Mouse (Mus musculus): ENCODE measurements around the gene Nt5e. TPM values are rescaled to one million over a fixed set of nuclear protein-coding genes. Genes with fewer than 3 reads are reported as not detected.
A peak's percentile ranks its signal among the peaks of the same experiment; 100 is the strongest.

Gene Nt5e
- polyA plus RNA-seq, 1 experiment from 2014 or later = 4.3 TPM

- DNase-seq (ENCODE audit: low spot score) = no peak
- no peaks in the 10 kb centered on the region for H3K36me3 ChIP-seq (ENCODE audit: insufficient read depth, low read length)
- no peak overlapping the region for H3K9ac ChIP-seq (ENCODE audit: low read depth, low read length)
These were observed 25.7 kb downstream of the Nt5e start for GRCm38 (mm10) chr9:88352741-88353140.

GRCm38 (mm10) chr9:88353459-88353858 is 26.5 kb downstream of the Nt5e start:
- DNase-seq (ENCODE audit: low spot score) = no peak
- WGBS = 91% methylated on average over 7 of the region's 7 CpGs
- H3K4me1 ChIP-seq (replicated peaks; ENCODE audit: insufficient read depth, low read length) = no peaks in the 10 kb centered on the region
- H3K4me2 ChIP-seq (ENCODE audit: low read length) = no peak overlapping the region
- H3K36me3 ChIP-seq (ENCODE audit: insufficient read depth, low read length) = no peaks in the 10 kb centered on the region
- H3K27ac ChIP-seq = no peak overlapping the region
- H3K9me3 ChIP-seq (replicated peaks; ENCODE audit: low read length) = no peaks in the 10 kb centered on the region
- no peak for TF ChIP-seq CTCF (IDR thresholded peaks at IDR 0.05; ENCODE audit: low read depth)
- H3K4me3 ChIP-seq (replicated peaks; ENCODE audit: low read depth, low read length) = no peak overlapping the region
- no peak overlapping the region for H3K9ac ChIP-seq (ENCODE audit: low read depth, low read length)
- no peaks in the 10 kb centered on the region for H3K27me3 ChIP-seq (ENCODE audit: insufficient read depth, low read length)
- ATAC-seq (replicated peaks; ENCODE audit: low FRiP score, low read depth) = no peak

More at GRCm38 (mm10) chr9:88352741-88353140, 25.7 kb downstream of the Nt5e start:
- Histone ChIP-seq H3K4me1 (replicated peaks; ENCODE audit: insufficient read depth, low read length) (no peaks in the 10 kb centered on the region), H3K4me3 (replicated peaks; ENCODE audit: low read depth, low read length) (no peak overlapping the region), H3K27me3 (ENCODE audit: insufficient read depth, low read length) (no peaks in the 10 kb centered on the region), H3K4me2 (ENCODE audit: low read length) (no peak overlapping the region), H3K9me3 (replicated peaks; ENCODE audit: low read length) (no peaks in the 10 kb centered on the region), H3K27ac (no peak overlapping the region)
- no peak for ATAC-seq (replicated peaks; ENCODE audit: low FRiP score, low read depth)
- 70% methylated on average over 6 of the region's 6 CpGs for WGBS
- no peak for TF ChIP-seq CTCF (IDR thresholded peaks at IDR 0.05; ENCODE audit: low read depth)

- Histone ChIP-seq H3K9ac (ENCODE audit: low read depth, low read length) (no peak overlapping the region), H3K4me3 (replicated peaks; ENCODE audit: low read depth, low read length) (no peak overlapping the region), H3K9me3 (replicated peaks; ENCODE audit: low read length) (no peaks in the 10 kb centered on the region), H3K36me3 (ENCODE audit: insufficient read depth, low read length) (no peaks in the 10 kb centered on the region), H3K4me1 (replicated peaks; ENCODE audit: insufficient read depth, low read length) (no peaks in the 10 kb centered on the region), H3K4me2 (ENCODE audit: low read length) (no peak overlapping the region), H3K27ac (no peak overlapping the region), H3K27me3 (ENCODE audit: insufficient read depth, low read length) (no peaks in the 10 kb centered on the region)
- WGBS = 32% methylated on average over 3 of the region's 3 CpGs
- no peak for TF ChIP-seq CTCF (IDR thresholded peaks at IDR 0.05; ENCODE audit: low read depth)
- no peak for DNase-seq (ENCODE audit: low spot score)
- ATAC-seq (replicated peaks; ENCODE audit: low FRiP score, low read depth) = no peak
These were observed 30.2 kb downstream of the Nt5e start for GRCm38 (mm10) chr9:88357173-88357572.

GRCm38 (mm10) chr9:88359140-88359539 is 32.1 kb downstream of the Nt5e start:
- WGBS = 72% methylated on average over 2 of the region's 2 CpGs
- no peak overlapping the region for H3K9ac ChIP-seq (ENCODE audit: low read depth, low read length)
- DNase-seq (ENCODE audit: low spot score) (no peak), ATAC-seq (replicated peaks; ENCODE audit: low FRiP score, low read depth) (no peak)
- TF ChIP-seq CTCF (IDR thresholded peaks at IDR 0.05; ENCODE audit: low read depth) = no peak
- no peaks in the 10 kb centered on the region for H3K9me3 ChIP-seq (replicated peaks; ENCODE audit: low read length)
- H3K4me2 ChIP-seq (ENCODE audit: low read length) = no peak overlapping the region
- no peaks in the 10 kb centered on the region for H3K4me1 ChIP-seq (replicated peaks; ENCODE audit: insufficient read depth, low read length)
- H3K27ac ChIP-seq = no peak overlapping the region
- no peaks in the 10 kb centered on the region for H3K36me3 ChIP-seq (ENCODE audit: insufficient read depth, low read length)
- no peak overlapping the region for H3K4me3 ChIP-seq (replicated peaks; ENCODE audit: low read depth, low read length)
- no peaks in the 10 kb centered on the region for H3K27me3 ChIP-seq (ENCODE audit: insufficient read depth, low read length)

- Histone ChIP-seq H3K4me1 (replicated peaks; ENCODE audit: insufficient read depth, low read length) (no peaks in the 10 kb centered on the region), H3K36me3 (ENCODE audit: insufficient read depth, low read length) (no peaks in the 10 kb centered on the region), H3K27ac (no peak overlapping the region), H3K9ac (ENCODE audit: low read depth, low read length) (no peak overlapping the region), H3K4me2 (ENCODE audit: low read length) (no peak overlapping the region), H3K27me3 (ENCODE audit: insufficient read depth, low read length) (no peaks in the 10 kb centered on the region), H3K4me3 (replicated peaks; ENCODE audit: low read depth, low read length) (no peak overlapping the region), H3K9me3 (replicated peaks; ENCODE audit: low read length) (no peaks in the 10 kb centered on the region)
- TF ChIP-seq CTCF (IDR thresholded peaks at IDR 0.05; ENCODE audit: low read depth) = no peak
- ATAC-seq (replicated peaks; ENCODE audit: low FRiP score, low read depth) = no peak
- DNase-seq (ENCODE audit: low spot score) = no peak
- WGBS = 74% methylated on average over 14 of the region's 14 CpGs
These were observed 34.4 kb downstream of the Nt5e start for GRCm38 (mm10) chr9:88361211-88361909.

GRCm38 (mm10) chr9:88362055-88362850 is 35.3 kb downstream of the Nt5e start:
- DNase-seq (ENCODE audit: low spot score) = peak; percentile 14
- no peak for ATAC-seq (replicated peaks; ENCODE audit: low FRiP score, low read depth)
- peak; percentile 24; the same call in 1 of the 2 replicates for TF ChIP-seq CTCF (IDR thresholded peaks at IDR 0.05; ENCODE audit: low read depth)
- no peak overlapping the region for H3K4me3 ChIP-seq (replicated peaks; ENCODE audit: low read depth, low read length)
- H3K9me3 ChIP-seq (replicated peaks; ENCODE audit: low read length) = no peaks in the 10 kb centered on the region
- no peak overlapping the region for H3K27ac ChIP-seq
- 23% methylated on average over 5 of the region's 5 CpGs for WGBS
- no peaks in the 10 kb centered on the region for H3K4me1 ChIP-seq (replicated peaks; ENCODE audit: insufficient read depth, low read length)
- no peaks in the 10 kb centered on the region for H3K36me3 ChIP-seq (ENCODE audit: insufficient read depth, low read length)
- H3K27me3 ChIP-seq (ENCODE audit: insufficient read depth, low read length) = no peaks in the 10 kb centered on the region
- H3K9ac ChIP-seq (ENCODE audit: low read depth, low read length) = no peak overlapping the region
- H3K4me2 ChIP-seq (ENCODE audit: low read length) = no peak overlapping the region
